Mouse (Mus musculus) ES-E14 (cell line): ENCODE data around the gene Slc3a2. TPM values are rescaled to one million over a fixed set of nuclear protein-coding genes. Genes with fewer than 3 reads are reported as not detected.
A peak's percentile ranks its signal among the peaks of the same experiment; 100 is the strongest.

ENCODE experiments used
- DNase-seq: peaks from one replicate; pipeline ENCODE4 v3.0.0-alpha.2; 2013; ENCODE audit warnings: low read depth, low spot score
- H3K27ac ChIP-seq: 2 replicates; pipeline ENCODE4 v1.5.1; 2012; ENCODE audit warnings: low read depth, mild to moderate bottlenecking, low read length, moderate library complexity, mixed read lengths; ENCODE audit not compliant: poor library complexity, insufficient read depth, severe bottlenecking
- H3K36me3 ChIP-seq: 2 replicates; pipeline ENCODE4 v1.6.1; 2012; ENCODE audit warnings: mild to moderate bottlenecking, low read length, moderate library complexity, mixed read lengths; ENCODE audit not compliant: control insufficient read depth, poor library complexity, insufficient read depth, severe bottlenecking
- H3K4me1 ChIP-seq, 2 experiments: fragments of 150-350 bp in 1 of 2; sonication (generic) in 1 of 2; 2 replicates each; pipeline ENCODE4 v1.6.1; 2012; ENCODE audit warnings: low read length in 2 of 2, mild to moderate bottlenecking in 1 of 2, mixed read lengths in 1 of 2; ENCODE audit not compliant: control insufficient read depth in 2 of 2, insufficient read depth in 2 of 2, poor library complexity in 1 of 2
- H3K4me3 ChIP-seq, 2 experiments: fragments of 150-350 bp in 1 of 2; sonication (generic) in 1 of 2; 2 replicates each; pipeline ENCODE4 v1.5.1; 2012; ENCODE audit warnings: low read length in 2 of 2, low read depth in 1 of 2, mild to moderate bottlenecking in 1 of 2, mixed read lengths in 1 of 2; ENCODE audit not compliant: insufficient read depth in 1 of 2, poor library complexity in 1 of 2, severe bottlenecking in 1 of 2
- H3K9ac ChIP-seq: 2 replicates; pipeline ENCODE4 v1.6.1; 2012; ENCODE audit warnings: low read depth, mild to moderate bottlenecking, low read length, mixed read lengths; ENCODE audit not compliant: poor library complexity, insufficient read depth, severe bottlenecking
- H3K9me3 ChIP-seq: fragments of 150-350 bp; sonication (generic); 2 replicates; pipeline ENCODE4 v1.6.1; 2012; ENCODE audit warnings: low read depth, mild to moderate bottlenecking, low read length; ENCODE audit not compliant: control insufficient read depth, insufficient read depth
- CHD2 ChIP-seq: IDR thresholded peaks from 2 replicates; pipeline ENCODE4 v1.6.1; 2014; ENCODE audit warnings: mild to moderate bottlenecking, low read depth, low read length, inconsistent platforms
- HCFC1 ChIP-seq: IDR thresholded peaks from 2 replicates; pipeline ENCODE4 v1.6.1; 2012; ENCODE audit warnings: low read length, inconsistent platforms, borderline replicate concordance; ENCODE audit not compliant: insufficient read depth
- MAFK ChIP-seq: IDR thresholded peaks from 2 replicates; pipeline ENCODE4 v1.6.1; 2014; ENCODE audit warnings: mild to moderate bottlenecking, low read depth, low read length, inconsistent platforms; ENCODE audit not compliant: insufficient read depth
- ZC3H11A ChIP-seq: IDR thresholded peaks from 2 replicates; pipeline ENCODE4 v1.6.1; 2012; ENCODE audit warnings: low read depth, mild to moderate bottlenecking, inconsistent platforms, low read length, borderline replicate concordance
- ZNF384 ChIP-seq: IDR thresholded peaks from 2 replicates; pipeline ENCODE4 v1.6.1; 2012; ENCODE audit warnings: low read depth, low read length, inconsistent platforms
- in situ Hi-C, 2 experiments: fragments of 600-800 bp; cut with MboI; formaldehyde crosslinking; loops; one replicate each; pipeline ENCODE4 v1.15.1; 2025; ENCODE audit warnings: low sequenced_read_pairs in 2 of 2, inconsistent platforms in 1 of 2; ENCODE audit not compliant: unreplicated experiment in 2 of 2
- total RNA-seq: library from RNA; depleted of rRNA; stranded (reverse); fragments of 300-350 nt; gene quantifications from 2 replicates; pipeline ENCODE4 v1.2.3, GENCODE M21; 2012

The Slc3a2 gene
- total RNA-seq, 1 experiment = 354 TPM

DNA sequence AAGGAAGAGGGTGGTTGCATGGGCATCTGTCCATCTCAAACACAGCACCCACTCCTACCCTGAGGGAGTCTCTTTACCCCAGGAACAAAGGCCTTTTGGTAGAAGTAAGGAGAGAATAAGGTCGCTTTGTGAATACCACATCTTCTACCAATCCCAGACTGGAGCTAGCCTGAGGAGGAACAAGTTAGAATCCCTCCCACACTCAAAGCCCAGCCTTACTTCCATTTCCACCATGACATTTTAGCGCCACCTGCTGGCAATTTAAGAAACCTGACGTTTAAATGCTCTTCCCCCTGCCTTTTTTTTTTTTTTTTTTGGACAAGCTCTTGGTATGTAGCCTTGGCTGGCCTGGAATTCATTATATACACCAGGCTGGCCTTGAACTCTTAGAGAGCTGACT lies 40.2 kb downstream of the Slc3a2 start:
- TF ChIP-seq CHD2 (no peak), ZC3H11A (peak; percentile 95), MAFK (peak; percentile 42; the same call in 1 of the 2 replicates), ZNF384 (peak; percentile 99), HCFC1 (no peak)
- H3K9ac ChIP-seq = no peak overlapping the region
- peaks cover 3 to 10% of the 10 kb centered on the region in 2 experiments; a peak in 2 of 4 replicates for H3K4me1 ChIP-seq
- in situ Hi-C loops = loop anchor here in 1 of 2 experiments (10.0 kb wide), 1 partner anchor 118 kb away; no protein-coding TSS in a partner anchor
- H3K9me3 ChIP-seq = no peaks in the 10 kb centered on the region
- DNase-seq = peak; percentile 94
- no peak overlapping the region for H3K27ac ChIP-seq
- no peaks in the 10 kb centered on the region for H3K36me3 ChIP-seq
- H3K4me3 ChIP-seq = no peak overlapping the region

DNA sequence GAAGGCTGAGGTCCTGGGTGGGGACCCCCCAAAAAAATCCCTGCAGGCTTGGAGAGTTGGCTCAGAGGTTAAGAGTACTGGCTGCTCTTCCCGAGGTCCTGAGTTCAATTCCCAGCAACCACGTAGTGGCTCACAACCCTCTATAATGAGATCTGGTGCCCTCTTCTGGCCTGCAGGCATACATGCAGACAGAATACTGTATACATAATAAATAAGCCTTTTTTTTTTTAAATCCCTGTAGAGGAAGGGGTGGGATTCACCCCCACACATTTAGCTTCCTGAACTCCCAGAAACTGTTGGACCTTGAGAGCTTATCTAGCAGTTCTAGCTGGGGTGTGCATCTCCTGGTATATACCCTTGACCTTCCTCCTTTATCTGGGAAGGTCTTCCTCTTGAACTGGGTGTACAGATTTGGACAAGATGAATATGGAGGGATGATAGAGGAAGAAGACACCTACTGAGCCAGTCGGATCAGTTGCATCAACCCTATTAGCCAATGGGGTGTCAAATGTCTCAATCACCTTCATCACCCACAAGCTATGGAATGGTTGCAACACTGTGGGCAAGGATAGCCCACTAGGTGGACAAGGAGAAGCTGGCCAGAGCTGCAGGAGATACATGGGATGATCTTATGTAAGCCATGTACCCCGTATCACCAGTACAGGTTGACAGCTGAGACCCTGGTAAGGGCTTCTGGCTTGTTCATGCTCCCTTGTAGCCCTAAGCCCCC lies 41.4 kb downstream of the Slc3a2 start:
- in situ Hi-C loops = loop anchor here in 1 of 2 experiments (10.0 kb wide), 1 partner anchor 117 kb away; no protein-coding TSS in a partner anchor
- no peak overlapping the region for H3K27ac ChIP-seq
- DNase-seq = no peak
- TF ChIP-seq CHD2 (no peak), ZNF384 (peak; percentile 55)
- H3K4me1 ChIP-seq = peaks cover 3 to 12% of the 10 kb centered on the region in 2 experiments; a peak in 2 of 4 replicates
- no peaks in the 10 kb centered on the region for H3K9me3 ChIP-seq
- no peak overlapping the region for H3K9ac ChIP-seq
- H3K4me3 ChIP-seq = no peak overlapping the region
- no peaks in the 10 kb centered on the region for H3K36me3 ChIP-seq

DNA sequence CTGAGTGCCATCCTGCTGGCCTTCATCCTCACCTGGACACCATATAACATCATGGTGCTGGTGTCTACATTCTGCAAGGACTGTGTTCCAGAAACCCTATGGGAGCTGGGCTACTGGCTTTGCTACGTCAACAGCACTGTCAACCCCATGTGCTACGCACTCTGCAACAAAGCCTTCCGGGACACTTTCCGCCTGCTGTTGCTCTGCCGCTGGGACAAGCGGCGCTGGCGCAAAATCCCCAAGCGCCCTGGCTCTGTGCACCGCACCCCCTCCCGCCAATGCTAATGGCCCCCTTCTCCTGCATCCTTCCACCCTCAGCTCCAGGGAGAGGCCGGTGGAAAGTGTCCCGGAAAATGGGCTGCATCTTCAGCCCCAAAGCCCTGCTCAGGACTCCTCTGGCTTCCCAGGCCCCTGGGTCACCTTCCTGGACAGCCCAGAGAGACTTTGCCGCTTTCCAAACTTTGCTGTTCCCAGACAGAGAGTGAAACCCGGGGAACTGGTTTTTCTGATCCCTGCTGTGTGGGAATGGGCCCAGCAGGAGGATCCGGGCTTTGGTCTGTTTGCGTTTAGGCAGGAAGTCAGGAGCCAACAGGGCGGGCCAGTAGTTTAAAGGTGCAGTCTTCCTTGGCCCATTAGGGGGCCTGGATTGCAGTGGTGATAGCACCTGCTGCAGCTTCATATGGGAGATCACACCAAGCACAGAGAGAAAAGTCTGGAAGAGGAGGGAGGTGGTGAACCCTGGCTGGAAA lies 44.0 kb downstream of the Slc3a2 start:
- H3K4me3 ChIP-seq = peak overlapping the region; percentile 2 to 37; a peak in 2 of 4 replicates
- no peak for DNase-seq
- TF ChIP-seq ZC3H11A (no peak), MAFK (no peak), HCFC1 (no peak), CHD2 (no peak), ZNF384 (no peak)

DNA sequence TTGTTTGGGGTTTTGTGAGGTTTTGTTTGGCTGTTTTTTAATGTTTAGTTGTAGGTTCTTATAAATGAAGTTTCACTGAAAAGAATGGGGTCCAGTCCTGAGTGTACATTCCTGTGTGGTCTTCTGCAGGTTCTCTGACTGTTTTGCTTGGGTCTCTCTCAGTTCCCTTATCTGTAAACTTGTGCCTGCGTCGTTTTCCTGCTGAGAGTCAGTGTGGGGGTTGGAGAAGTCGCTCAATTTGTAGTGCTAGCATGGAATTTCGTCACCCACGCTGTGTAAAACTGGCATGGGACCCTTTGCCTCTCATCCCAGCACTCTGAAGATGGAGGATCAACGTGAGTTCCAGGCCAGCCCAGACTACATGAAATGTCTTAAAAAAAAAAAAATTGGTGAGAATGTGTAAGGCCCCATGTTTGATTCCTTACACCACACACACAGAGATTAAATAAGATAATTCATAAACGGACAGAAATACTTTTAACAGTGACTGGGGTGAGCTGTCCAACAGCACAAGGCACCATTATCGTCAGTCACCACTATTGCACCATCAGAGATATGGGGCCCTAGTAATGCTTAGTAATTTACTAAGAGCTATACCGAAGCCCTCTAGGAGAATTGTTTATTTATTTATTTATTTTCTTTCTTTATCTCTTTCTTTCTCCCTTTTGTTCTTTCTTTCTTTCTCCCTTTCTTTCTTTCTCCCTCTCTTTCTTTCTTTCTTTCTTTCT lies 49.7 kb downstream of the Slc3a2 start:
- DNase-seq = no peak
- no peak overlapping the region for H3K27ac ChIP-seq
- no peaks in the 10 kb centered on the region for H3K36me3 ChIP-seq
- no peak overlapping the region for H3K9ac ChIP-seq
- no peak for TF ChIP-seq MAFK
- no peak for TF ChIP-seq CHD2
- TF ChIP-seq HCFC1 = no peak
- TF ChIP-seq ZC3H11A = no peak
- no peak for TF ChIP-seq ZNF384
- H3K4me3 ChIP-seq = no peak overlapping the region
- no peaks in the 10 kb centered on the region for H3K9me3 ChIP-seq
- H3K4me1 ChIP-seq = peaks cover 0 to 3% of the 10 kb centered on the region in 2 experiments; a peak in 1 of 4 replicates
- in situ Hi-C loops = no loop called here

More for the DNA sequence above, 44.0 kb downstream of the Slc3a2 start:
- in situ Hi-C loops = no loop called here
- Histone ChIP-seq H3K9ac (no peak overlapping the region; the same call in 1 of the 2 replicates), H3K4me1 (peaks cover 3 to 12% of the 10 kb centered on the region in 2 experiments; a peak in 2 of 4 replicates), H3K9me3 (no peaks in the 10 kb centered on the region), H3K36me3 (no peaks in the 10 kb centered on the region), H3K27ac (no peak overlapping the region)
